Mouse (Mus musculus) myocyte (in vitro differentiated cells): ENCODE data around the gene Dtx2. TPM values are rescaled to one million over a fixed set of nuclear protein-coding genes. Genes with fewer than 3 reads are reported as not detected.

Source experiments
- H3K27me3 ChIP-seq: one replicate; pipeline ENCODE4 v1.6.1; 2011; ENCODE audit not compliant: control insufficient read depth, insufficient read depth, insufficient read length
- H3K36me3 ChIP-seq: one replicate; pipeline ENCODE4 v1.6.1; 2011; ENCODE audit not compliant: control insufficient read depth, insufficient read depth
- H3K4me2 ChIP-seq: one replicate; pipeline ENCODE4 v1.6.1; 2011; ENCODE audit warnings: low read depth, control low read depth
- H3K4me3 ChIP-seq: one replicate; pipeline ENCODE4 v1.5.1; 2011; ENCODE audit warnings: mild to moderate bottlenecking, control low read depth, moderate library complexity
- H3K79me2 ChIP-seq: one replicate; pipeline ENCODE4 v1.6.1; 2011; ENCODE audit not compliant: control insufficient read depth, insufficient read depth
- H3ac ChIP-seq: one replicate; pipeline ENCODE4 v1.6.1; 2011; ENCODE audit not compliant: control insufficient read depth, insufficient read length
- CEBPB ChIP-seq: IDR thresholded peaks from 2 replicates; pipeline ENCODE4 v1.6.1; 2011; ENCODE audit warnings: mild to moderate bottlenecking, moderate library complexity; ENCODE audit not compliant: poor library complexity, insufficient read depth, severe bottlenecking
- E2F4 ChIP-seq: IDR thresholded peaks from one replicate; pipeline ENCODE4 v1.6.1; 2011; ENCODE audit warnings: mild to moderate bottlenecking, control low read depth, moderate library complexity; ENCODE audit not compliant: insufficient read depth
- MAX ChIP-seq: IDR thresholded peaks from one replicate; pipeline ENCODE4 v1.6.1; 2011; ENCODE audit warnings: low read depth, mild to moderate bottlenecking, control low read depth
- MYOD1 ChIP-seq, 3 experiments: IDR thresholded peaks; one replicate each; pipeline ENCODE4 v1.6.1; 2011; ENCODE audit warnings: control low read depth in 2 of 3, low read depth in 2 of 3, mild to moderate bottlenecking in 2 of 3, moderate library complexity in 1 of 3; ENCODE audit not compliant: insufficient read length in 2 of 3, control insufficient read depth in 1 of 3
- MYOG ChIP-seq, 3 experiments: IDR thresholded peaks; one replicate each; pipeline ENCODE4 v1.6.1; 2011; ENCODE audit warnings: control low read depth in 2 of 3, low read depth in 2 of 3, mild to moderate bottlenecking in 2 of 3; ENCODE audit not compliant: insufficient read length in 2 of 3, control insufficient read depth in 1 of 3, insufficient read depth in 1 of 3
- POLR2A ChIP-seq: IDR thresholded peaks from one replicate; pipeline ENCODE4 v1.6.1; 2011; ENCODE audit warnings: low read depth, mild to moderate bottlenecking, control low read depth, moderate library complexity; ENCODE audit not compliant: insufficient read length
- POLR2AphosphoS2 ChIP-seq: IDR thresholded peaks from one replicate; pipeline ENCODE4 v1.6.1; 2011; ENCODE audit warnings: low read depth, control low read depth; ENCODE audit not compliant: insufficient read length
- REST ChIP-seq: IDR thresholded peaks from one replicate; pipeline ENCODE4 v1.6.1; 2011; ENCODE audit warnings: mild to moderate bottlenecking, control low read depth, moderate library complexity; ENCODE audit not compliant: insufficient read depth, insufficient read length
- SRF ChIP-seq: IDR thresholded peaks from one replicate; pipeline ENCODE4 v1.6.1; 2011; ENCODE audit warnings: low read depth; ENCODE audit not compliant: control insufficient read depth, insufficient read length
- TCF12 ChIP-seq: IDR thresholded peaks from one replicate; pipeline ENCODE4 v1.6.1; 2011; ENCODE audit warnings: mild to moderate bottlenecking, control low read depth; ENCODE audit not compliant: poor library complexity, insufficient read depth, severe bottlenecking
- TCF3 ChIP-seq: IDR thresholded peaks from one replicate; pipeline ENCODE4 v1.6.1; 2011; ENCODE audit warnings: low read depth, control low read depth; ENCODE audit not compliant: insufficient read length
- USF1 ChIP-seq: IDR thresholded peaks from one replicate; pipeline ENCODE4 v1.6.1; 2011; ENCODE audit warnings: low read depth, mild to moderate bottlenecking, control low read depth, moderate library complexity
- polyA plus RNA-seq: library from polyadenylated mRNA; unstranded; fragments of >200 nt; fragmentation: generic; extraction: Trizol; gene quantifications from one replicate; pipeline ENCODE4 v1.2.1, GENCODE M21; 2012; ENCODE audit warnings: missing spikeins

Gene Dtx2
- polyA plus RNA-seq, 1 experiment, result 18.3 TPM

GRCm38 (mm10) chr5:135952830-135953229, 41.8 kb upstream of the Dtx2 start:
- Histone ChIP-seq H3K36me3 (no peaks in the 10 kb centered on the region), H3ac (no peak overlapping the region), H3K79me2 (no peaks in the 10 kb centered on the region), H3K27me3 (no peaks in the 10 kb centered on the region), H3K4me2 (no peak overlapping the region), H3K4me3 (no peak overlapping the region)
- TF ChIP-seq E2F4, result no peak
- no peak for TF ChIP-seq CEBPB
- TF ChIP-seq TCF12, result no peak

- Histone ChIP-seq H3K27me3 (no peaks in the 10 kb centered on the region), H3K79me2 (peaks cover 8% of the 10 kb centered on the region), H3K36me3 (no peaks in the 10 kb centered on the region), H3K4me2 (peak overlapping the region; percentile 33), H3K4me3 (no peak overlapping the region), H3ac (no peak overlapping the region)
- no peak for TF ChIP-seq E2F4
- TF ChIP-seq MYOD1 (IDR thresholded peaks at IDR 0.05; ENCODE audit: control insufficient read depth in 1 of 3, insufficient read length in 2 of 3, low read depth in 2 of 3), result no peak
- TF ChIP-seq MYOG (IDR thresholded peaks at IDR 0.05; ENCODE audit: control insufficient read depth in 1 of 3, insufficient read depth in 1 of 3, insufficient read length in 2 of 3, low read depth in 2 of 3), result no peak
- TF ChIP-seq TCF3, result no peak
- no peak for TF ChIP-seq REST
- no peak for TF ChIP-seq POLR2A
- TF ChIP-seq MAX, result no peak
- no peak for TF ChIP-seq USF1
- TF ChIP-seq SRF, result no peak
- TF ChIP-seq TCF12, result no peak
These were observed 38.0 kb upstream of the Dtx2 start for GRCm38 (mm10) chr5:135956300-135957206.

- H3K79me2 ChIP-seq, result peaks cover 9% of the 10 kb centered on the region
- peak overlapping the region; percentile 16 for H3K4me3 ChIP-seq
- H3K27me3 ChIP-seq, result no peaks in the 10 kb centered on the region
- H3ac ChIP-seq, result no peak overlapping the region
- TF ChIP-seq MYOD1 (IDR thresholded peaks at IDR 0.05; ENCODE audit: control insufficient read depth in 1 of 3, insufficient read length in 2 of 3, low read depth in 2 of 3) (peak in 1 of 3 experiments; percentile 40), USF1 (no peak), CEBPB (no peak), POLR2A (peak; percentile 75), POLR2AphosphoS2 (peak; percentile 83), MAX (no peak), SRF (peak; percentile 15)
- H3K4me2 ChIP-seq, result peak overlapping the region; percentile 90
- H3K36me3 ChIP-seq, result no peaks in the 10 kb centered on the region
These were observed 37.2 kb upstream of the Dtx2 start for GRCm38 (mm10) chr5:135957207-135957974.

- no peak overlapping the region for H3ac ChIP-seq
- H3K4me3 ChIP-seq, result peak overlapping the region; percentile 16
- H3K27me3 ChIP-seq, result no peaks in the 10 kb centered on the region
- peaks cover 9% of the 10 kb centered on the region for H3K79me2 ChIP-seq
- H3K36me3 ChIP-seq, result no peaks in the 10 kb centered on the region
- H3K4me2 ChIP-seq, result peak overlapping the region; percentile 90
- TF ChIP-seq MAX (no peak), MYOD1 (IDR thresholded peaks at IDR 0.05; ENCODE audit: control insufficient read depth in 1 of 3, insufficient read length in 2 of 3, low read depth in 2 of 3) (no peak), SRF (no peak), POLR2A (peak; percentile 27), POLR2AphosphoS2 (peak; percentile 19), REST (no peak), TCF12 (no peak), TCF3 (no peak), CEBPB (no peak), MYOG (IDR thresholded peaks at IDR 0.05; ENCODE audit: control insufficient read depth in 1 of 3, insufficient read depth in 1 of 3, insufficient read length in 2 of 3, low read depth in 2 of 3) (no peak), USF1 (no peak), E2F4 (no peak)
These were observed 36.2 kb upstream of the Dtx2 start for GRCm38 (mm10) chr5:135958367-135958766.
